Mouse (Mus musculus) gastrocnemius, postnatal 4 days (tissue): ENCODE data around the gene Tspan4. TPM values are rescaled to one million over a fixed set of nuclear protein-coding genes. Genes with fewer than 3 reads are reported as not detected.

ENCODE experiments used
- DNase-seq, 2 experiments: peaks; one replicate each; pipeline ENCODE4 v3.0.0; 2021 to 2022; ENCODE audit warnings: low spot score in 2 of 2, mixed read lengths in 2 of 2
- long read RNA-seq, 2 experiments: library from polyadenylated mRNA; stranded (forward); transcript quantifications; one replicate each; pipeline ENCODE4 v2.0.0; 2021
- total RNA-seq, 2 experiments: library from RNA; stranded (reverse); gene quantifications; 2 replicates each; pipeline ENCODE4 v1.2.3; 2021

The Tspan4 gene
- total RNA-seq, result 10 to 100 TPM; 19.6 to 19.7 TPM
- long read RNA-seq, experiment 1, transcript Tspan4-201 (8 exons, 1,466 nt), result major isoform, 13 of 30 reads
- long read RNA-seq, experiment 1, transcript Tspan4-202 (8 exons, 1,281 nt), result minor isoform, 12 of 30 reads
- long read RNA-seq, experiment 1, partial matches to known transcripts, result 0 of 30 reads
- long read RNA-seq, experiment 1, other reads (novel, unspliced or antisense), result 5 of 30 reads
- long read RNA-seq, experiment 2, transcript Tspan4-202 (8 exons, 1,281 nt), result major isoform, 14 of 31 reads
- long read RNA-seq, experiment 2, transcript Tspan4-201 (8 exons, 1,466 nt), result major isoform, 14 of 31 reads
- long read RNA-seq, experiment 2, partial matches to known transcripts, result 1 of 31 reads
- long read RNA-seq, experiment 2, other reads (novel, unspliced or antisense), result 2 of 31 reads

- DNase-seq, result peak; percentile 67 to 86
Observed at GRCm38 (mm10) chr7:141475011-141475804, at the start of gene Tspan4, which contains the start of gene Polr2l. Gene Tspan4, plus strand, starts transcription at chr7:141475240. Gene Polr2l, minus strand, starts transcription at chr7:141475132.

- no peak for DNase-seq
Observed at GRCm38 (mm10) chr7:141426948-141427730, 47.9 kb upstream of the Tspan4 start.

- no peak for DNase-seq
Observed at GRCm38 (mm10) chr7:141428701-141429100, 46.3 kb upstream of the Tspan4 start.

- DNase-seq, result no peak
Observed at GRCm38 (mm10) chr7:141429310-141429709, 45.7 kb upstream of the Tspan4 start, which contains the start of gene Cend1. Gene Cend1, minus strand, starts transcription at chr7:141429491.

- DNase-seq, result peak in 1 of 2 experiments; percentile 6
Observed at GRCm38 (mm10) chr7:141429840-141430584, 45.0 kb upstream of the Tspan4 start.

- DNase-seq, result no peak
Observed at GRCm38 (mm10) chr7:141430585-141431240, 44.3 kb upstream of the Tspan4 start.

GRCm38 (mm10) chr7:141431434-141432185 is 43.4 kb upstream of the Tspan4 start:
- DNase-seq, result no peak

GRCm38 (mm10) chr7:141432186-141432611 is 42.8 kb upstream of the Tspan4 start:
- DNase-seq, result no peak

GRCm38 (mm10) chr7:141432741-141433516 is 42.1 kb upstream of the Tspan4 start:
- DNase-seq, result peak in 1 of 2 experiments; percentile 34

GRCm38 (mm10) chr7:141433517-141434400 is 41.3 kb upstream of the Tspan4 start:
- DNase-seq, result no peak

GRCm38 (mm10) chr7:141434464-141434863 is 40.6 kb upstream of the Tspan4 start:
- DNase-seq, result no peak

GRCm38 (mm10) chr7:141435129-141435855 is 39.7 kb upstream of the Tspan4 start:
- DNase-seq, result peak in 1 of 2 experiments; percentile 46

- no peak for DNase-seq
Observed at GRCm38 (mm10) chr7:141435856-141436522, 39.1 kb upstream of the Tspan4 start.

- DNase-seq, result no peak
Observed at GRCm38 (mm10) chr7:141436523-141436892, 38.5 kb upstream of the Tspan4 start.

GRCm38 (mm10) chr7:141437178-141438120 is 37.6 kb upstream of the Tspan4 start, which contains the start of gene Slc25a22:
Gene Slc25a22, minus strand, starts transcription at chr7:141437892.
- DNase-seq, result peak; percentile 62 to 84
